Mouse (Mus musculus): ENCODE data around the gene Chil3.
"Not testable (repeated sequence)": the region's sequence is repeated elsewhere in the genome, so short reads cannot be mapped to it uniquely, and the experiment has no call there.

The Chil3 gene

GRCm38 (mm10) chr3:106167464-106167863 is at the start of gene Chil3:
Gene Chil3 (minus strand): TSS chr3:106167564.
- DNase-seq (ENCODE audit: low read depth, low spot score), result no peak

DNA sequence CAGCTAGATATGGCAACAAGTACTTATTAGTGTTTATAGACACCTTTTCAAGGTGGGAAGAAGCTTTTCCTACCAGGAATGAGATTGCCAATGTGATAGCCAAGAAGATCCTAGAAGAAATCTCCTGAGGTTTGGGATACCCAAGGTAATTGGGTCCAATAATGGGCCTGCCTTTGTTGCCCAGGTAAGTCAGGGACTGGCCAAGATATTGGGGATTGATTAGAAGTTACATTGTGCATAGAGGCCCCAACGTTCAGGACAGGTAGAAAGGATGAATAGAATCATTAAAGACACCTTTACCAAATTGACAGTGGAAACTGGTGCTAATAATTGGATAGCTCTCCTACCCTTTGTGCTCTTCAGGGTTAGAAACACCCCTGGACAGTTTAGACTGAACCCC is 30.7 kb upstream of the Chil3 start:
- not testable (repeated sequence) for DNase-seq (ENCODE audit: low read depth, low spot score)

- not testable (repeated sequence) for DNase-seq (ENCODE audit: low read depth, low spot score)
Observed at GRCm38 (mm10) chr3:106197246-106197645, 29.9 kb upstream of the Chil3 start.

- DNase-seq (ENCODE audit: low read depth, low spot score), result no peak
Observed at GRCm38 (mm10) chr3:106196276-106196675, 28.9 kb upstream of the Chil3 start.

- DNase-seq (ENCODE audit: low read depth, low spot score), result no peak
Observed at GRCm38 (mm10) chr3:106195486-106195885, 28.1 kb upstream of the Chil3 start.

GRCm38 (mm10) chr3:106187991-106188390 is 20.6 kb upstream of the Chil3 start:
- no peak for DNase-seq (ENCODE audit: low read depth, low spot score)

GRCm38 (mm10) chr3:106177509-106178189 is 10.3 kb upstream of the Chil3 start:
- no peak for DNase-seq (ENCODE audit: low read depth, low spot score)

DNA sequence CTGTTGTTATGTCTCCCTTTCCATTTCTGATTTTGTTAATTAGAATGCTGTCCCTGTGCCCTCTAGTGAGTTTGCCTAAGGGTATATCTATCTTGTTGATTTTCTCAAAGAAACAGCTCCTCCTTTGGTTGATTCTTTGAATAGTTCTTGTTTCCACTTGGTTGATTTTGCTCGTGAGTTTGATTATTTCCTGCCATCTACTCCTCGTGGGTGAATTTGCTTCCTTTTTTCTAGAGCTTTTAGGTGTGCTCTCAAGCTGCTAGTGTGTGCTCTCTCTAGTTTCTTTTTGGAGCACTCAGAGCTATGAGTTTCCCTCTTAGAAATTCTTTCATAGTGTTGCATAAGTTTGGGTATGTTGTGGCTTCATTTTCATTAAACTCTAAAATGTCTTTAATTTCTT is 7.6 kb upstream of the Chil3 start:
- not testable (repeated sequence) for DNase-seq (ENCODE audit: low read depth, low spot score)

DNA sequence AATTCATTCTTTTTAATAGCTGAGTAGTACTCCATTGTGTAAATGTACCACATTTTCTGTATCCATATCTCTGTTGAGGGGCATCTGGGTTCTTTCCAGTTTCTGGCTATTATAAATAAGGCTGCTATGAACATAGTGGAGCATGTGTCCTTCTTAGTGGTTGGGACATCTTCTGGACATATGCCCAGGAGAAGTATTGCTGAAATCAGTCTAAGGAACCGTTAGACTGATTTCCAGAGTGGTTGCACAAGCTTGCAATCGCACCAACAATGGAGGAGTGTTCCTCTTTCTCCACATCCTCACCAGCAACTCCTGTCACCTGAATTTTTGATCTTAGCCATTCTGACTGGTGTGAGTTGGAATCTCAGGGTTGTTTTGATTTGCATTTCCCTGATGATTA is 5.1 kb upstream of the Chil3 start:
- DNase-seq (ENCODE audit: low read depth, low spot score), result not testable (repeated sequence)

DNA sequence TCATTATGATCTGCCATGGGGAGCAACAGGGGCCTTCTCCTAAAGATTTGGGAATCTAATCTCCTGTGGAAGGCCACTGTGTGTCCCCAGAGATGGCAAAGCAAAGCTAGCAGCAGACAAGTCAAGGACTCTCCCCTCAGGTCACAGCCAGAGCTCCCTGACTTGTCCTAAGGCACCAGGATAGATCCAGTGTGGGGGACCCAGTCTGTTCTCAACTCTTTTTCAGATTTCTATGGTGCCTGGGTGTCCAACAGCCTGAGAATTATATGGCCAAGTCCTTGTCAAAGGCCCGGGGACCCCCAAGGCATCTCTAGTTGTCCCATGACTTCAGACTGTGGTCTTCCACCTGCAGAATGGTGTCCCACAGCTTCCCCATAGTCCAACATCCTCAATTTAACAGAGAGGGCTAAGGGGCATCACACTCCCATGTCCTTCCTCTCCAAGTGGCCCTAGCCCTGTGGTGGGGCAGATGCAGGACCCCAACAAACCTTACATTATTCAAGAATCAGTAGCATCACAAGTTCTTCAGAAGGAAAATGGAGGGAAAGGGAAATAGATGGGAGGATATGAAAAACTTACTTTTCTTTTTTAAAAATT is 3.9 kb upstream of the Chil3 start:
- no peak for DNase-seq (ENCODE audit: low read depth, low spot score)

GRCm38 (mm10) chr3:106170522-106171053 is 3.2 kb upstream of the Chil3 start:
- DNase-seq (ENCODE audit: low read depth, low spot score), result no peak

DNA sequence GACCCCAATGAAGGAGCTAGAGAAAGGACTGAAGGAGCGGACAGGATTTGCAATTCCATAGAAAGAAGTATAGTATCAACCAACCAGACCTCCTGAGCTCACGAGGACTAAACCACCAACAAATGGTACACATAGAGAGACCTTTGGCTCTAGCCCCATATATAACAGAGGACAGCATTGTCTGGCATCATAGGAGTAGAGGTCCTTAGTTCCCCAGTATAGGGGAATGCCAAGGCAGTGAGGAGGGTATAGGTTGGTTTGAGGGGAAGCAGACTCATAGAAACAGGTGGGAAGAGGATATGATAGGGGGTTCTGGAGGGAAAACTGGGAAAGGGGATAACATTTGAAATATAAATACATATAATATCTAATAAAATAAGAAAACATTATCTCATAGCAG is 13.0 kb downstream of the Chil3 start:
- no peak for DNase-seq (ENCODE audit: low read depth, low spot score)

GRCm38 (mm10) chr3:106144081-106144480 is 23.3 kb downstream of the Chil3 start:
- DNase-seq (ENCODE audit: low read depth, low spot score), result no peak

GRCm38 (mm10) chr3:106131690-106132089 is 35.7 kb downstream of the Chil3 start:
- no peak for DNase-seq (ENCODE audit: low read depth, low spot score)

GRCm38 (mm10) chr3:106128807-106129493 is 38.4 kb downstream of the Chil3 start:
- DNase-seq (ENCODE audit: low read depth, low spot score), result no peak

- no peak for DNase-seq (ENCODE audit: low read depth, low spot score)
Observed at GRCm38 (mm10) chr3:106126999-106127398, 40.4 kb downstream of the Chil3 start.

GRCm38 (mm10) chr3:106112929-106113328 is 54.4 kb downstream of the Chil3 start, which contains the start of gene Chia1:
Gene Chia1 (plus strand): TSS chr3:106113229.
- DNase-seq (ENCODE audit: low read depth, low spot score), result no peak

All from R1 (cell line).